Comparison of ENCODE assay signal across 10 mouse cellular contexts in genomic region chr6:97576565-97577346, GRCm38 (mm10). TPM values are rescaled to one million over a fixed set of nuclear protein-coding genes. Genes with fewer than 3 reads are reported as not detected.
DNase-seq lines count a peak whose midpoint lies in the region; ATAC-seq lines count a peak whose summit lies in the region.
"Had no signal": no experiment of that assay in that cellular context is flagged by ENCODE, and none has a peak within 500 bp of the region (broad histone marks: within the 10 kb centered on the region; RNA-seq: fewer than 3 reads in every experiment).

No protein-coding gene starts in this region.

- 48% methylated on average over 7 of the region's 7 CpGs for WGBS in intestine, embryonic 14.5 days
- 41% methylated on average over 7 of the region's 7 CpGs for whole genome bisulfite sequencing in intestine, embryonic 16.5 days
- WGBS in forebrain, embryonic 11.5 days: 24% methylated on average over 7 of the region's 7 CpGs
- 37% methylated on average over 7 of the region's 7 CpGs for WGBS in midbrain, embryonic 10.5 days

- no peak overlapping the region for H3K4me2 ChIP-seq in intestine, embryonic 14.5 days (ENCODE audit: low read length)
- H3K4me2 ChIP-seq in intestine, embryonic 16.5 days (ENCODE audit: low read depth, low read length): no peak overlapping the region
- 0 out of 2 replicates have a peak overlapping the region, but pooled peaks have one; percentile 8 for H3K4me2 ChIP-seq in forebrain, embryonic 11.5 days (ENCODE audit: low read depth, low read length, severe bottlenecking)
- H3K4me2 ChIP-seq: liver, embryonic 15.5 days had no signal

- H3K27me3 ChIP-seq in intestine, embryonic 14.5 days (replicated peaks; ENCODE audit: control insufficient read depth, insufficient read depth, low read length): no peaks in the 10 kb centered on the region
- H3K27me3 ChIP-seq in intestine, embryonic 16.5 days (replicated peaks; ENCODE audit: control insufficient read depth, insufficient read depth, low read length): no peaks in the 10 kb centered on the region
- H3K27me3 ChIP-seq in forebrain, embryonic 11.5 days (ENCODE audit: control insufficient read depth, insufficient read depth, low read length): no peaks in the 10 kb centered on the region
- H3K27me3 ChIP-seq in midbrain, embryonic 10.5 days (ENCODE audit: low read depth, poor library complexity, severe bottlenecking): no peaks in the 10 kb centered on the region
- H3K27me3 ChIP-seq: CH12.LX; liver, embryonic 15.5 days had no signal

- no peaks in the 10 kb centered on the region for H3K4me1 ChIP-seq in intestine, embryonic 14.5 days (replicated peaks; ENCODE audit: control insufficient read depth, insufficient read depth, low read length)
- H3K4me1 ChIP-seq in intestine, embryonic 16.5 days (ENCODE audit: control insufficient read depth, insufficient read depth, low read length): no peaks in the 10 kb centered on the region
- peaks cover 15% of the 10 kb centered on the region; the same call in 1 of the 2 replicates for H3K4me1 ChIP-seq in forebrain, embryonic 11.5 days (replicated peaks; ENCODE audit: control insufficient read depth, insufficient read depth, low read length)
- peaks cover 41% of the 10 kb centered on the region for H3K4me1 ChIP-seq in midbrain, embryonic 10.5 days
- H3K4me1 ChIP-seq: liver, embryonic 15.5 days had no signal

- no peak overlapping the region for H3K27ac ChIP-seq in intestine, embryonic 14.5 days (ENCODE audit: low read depth)
- H3K27ac ChIP-seq in intestine, embryonic 16.5 days (ENCODE audit: low read length): no peak overlapping the region
- H3K27ac ChIP-seq in forebrain, embryonic 11.5 days (ENCODE audit: low read depth, low read length): peak overlapping the region; percentile 81
- peak overlapping the region; percentile 88 for H3K27ac ChIP-seq in midbrain, embryonic 10.5 days (replicated peaks)
- H3K27ac ChIP-seq: liver, embryonic 15.5 days had no signal

- no peaks in the 10 kb centered on the region for H3K9me3 ChIP-seq in intestine, embryonic 14.5 days (ENCODE audit: control insufficient read depth, low read length)
- no peaks in the 10 kb centered on the region for H3K9me3 ChIP-seq in intestine, embryonic 16.5 days (ENCODE audit: control insufficient read depth, low read length)
- no peaks in the 10 kb centered on the region for H3K9me3 ChIP-seq in forebrain, embryonic 11.5 days (ENCODE audit: control insufficient read depth, low read length)
- no peaks in the 10 kb centered on the region for H3K9me3 ChIP-seq in midbrain, embryonic 10.5 days (replicated peaks)
- H3K9me3 ChIP-seq: liver, embryonic 15.5 days had no signal

- ATAC-seq in intestine, embryonic 14.5 days (replicated peaks; ENCODE audit: low FRiP score, low TSS enrichment, low read depth): no peak
- ATAC-seq in intestine, embryonic 16.5 days: no peak
- ATAC-seq in forebrain, embryonic 11.5 days (replicated peaks; ENCODE audit: low FRiP score): peak; percentile 96

- H3K36me3 ChIP-seq in intestine, embryonic 14.5 days (ENCODE audit: control insufficient read depth, insufficient read depth, low read length): no peaks in the 10 kb centered on the region
- H3K36me3 ChIP-seq in intestine, embryonic 16.5 days (ENCODE audit: control insufficient read depth, insufficient read depth, low read length): no peaks in the 10 kb centered on the region
- no peaks in the 10 kb centered on the region for H3K36me3 ChIP-seq in forebrain, embryonic 11.5 days (ENCODE audit: control insufficient read depth, insufficient read depth, low read length)
- no peaks in the 10 kb centered on the region for H3K36me3 ChIP-seq in midbrain, embryonic 10.5 days
- H3K36me3 ChIP-seq: liver, embryonic 15.5 days had no signal

- H3K9ac ChIP-seq in intestine, embryonic 14.5 days (ENCODE audit: low read length): no peak overlapping the region
- H3K9ac ChIP-seq in intestine, embryonic 16.5 days (ENCODE audit: low read depth, low read length): no peak overlapping the region
- H3K9ac ChIP-seq in forebrain, embryonic 11.5 days (ENCODE audit: low read length): peak overlapping the region; percentile 10
- H3K9ac ChIP-seq: liver, embryonic 15.5 days had no signal

- intact Hi-C loops in left cerebral cortex, postnatal 14 days (cut with DNase I): no loop called here

- no peak overlapping the region for H3K4me3 ChIP-seq in intestine, embryonic 14.5 days (ENCODE audit: low read depth, low read length)
- no peak overlapping the region for H3K4me3 ChIP-seq in intestine, embryonic 16.5 days (ENCODE audit: low read length)
- no peak overlapping the region for H3K4me3 ChIP-seq in forebrain, embryonic 11.5 days (ENCODE audit: low read depth, low read length)
- peak overlapping the region; percentile 18; the same call in 1 of the 2 replicates for H3K4me3 ChIP-seq in midbrain, embryonic 10.5 days
- H3K4me3 ChIP-seq: liver, embryonic 15.5 days had no signal

- peak; percentile 57 for DNase-seq in intestine, embryonic 14.5 days (ENCODE audit: low spot score)
- DNase-seq in Muller cell, postnatal 12 days (ENCODE audit: inconsistent ontology term): peak; percentile 40
- peak; percentile 87 for DNase-seq in forebrain, embryonic 11.5 days (ENCODE audit: low spot score)
- DNase-seq in midbrain, embryonic 10.5 days (ENCODE audit: low spot score): peak; percentile 76
- DNase-seq in thymus, adult 18-20 months: no peak
- DNase-seq in left cerebral cortex, postnatal 14 days (ENCODE audit: low spot score in 2 of 2): no peak
- no peak for DNase-seq in urinary bladder, postnatal 4 days (ENCODE audit: low spot score in 2 of 2)

RNA-seq across cellular contexts. Expression of gene Frmd4b, which starts 40.6 kb away (rescaled TPM):
- 15.6 and 17.1 TPM in 2 replicates for polyA plus RNA-seq in intestine, embryonic 14.5 days (2014; fragmentation: Nextera tagmentation; extraction: Ambion mirVana)
- 9.5 and 10.6 TPM in 2 replicates for polyA plus RNA-seq in intestine, embryonic 16.5 days (2015; fragmentation: Nextera tagmentation; extraction: Ambion mirVana)
- 35.7 and 38.6 TPM in 2 replicates for polyA plus RNA-seq in forebrain, embryonic 11.5 days (2014; fragmentation: Nextera tagmentation; extraction: Ambion mirVana)
- polyA plus RNA-seq in midbrain, embryonic 10.5 days (2016; fragmentation: Nextera tagmentation; extraction: Ambion mirVana): 24.8 and 33.9 TPM in 2 replicates
- total RNA-seq in left cerebral cortex, postnatal 14 days (2021): 10 to 100 TPM; 19.5 to 21.0 TPM

Comparison
In these comparisons a context has a peak if more than half of its experiments do, and no peak if none do; other contexts are left out.
1. DNase-seq: peak in intestine, embryonic 14.5 days (single experiment), Muller cell, postnatal 12 days (single experiment), forebrain, embryonic 11.5 days (single experiment) and midbrain, embryonic 10.5 days (single experiment); none in thymus, adult 18-20 months (0 of 2), left cerebral cortex, postnatal 14 days (0 of 2) and urinary bladder, postnatal 4 days (0 of 2).
2. H3K27ac ChIP-seq: peak in forebrain, embryonic 11.5 days (single experiment) and midbrain, embryonic 10.5 days (single experiment); none in intestine, embryonic 14.5 days (single experiment) and intestine, embryonic 16.5 days (single experiment).